Mouse (Mus musculus) intestine, embryonic 15.5 days (tissue): Measurements from ENCODE around the gene Prkca. TPM values are rescaled to one million over a fixed set of nuclear protein-coding genes. Genes with fewer than 3 reads are reported as not detected.

Experiments
- ATAC-seq: fragments of 200-750 bp; cut with Nextera tagmentation; 2 replicates; pipeline ENCODE4 v1.8.0; 2017; ENCODE audit warnings: moderate TSS enrichment, moderate library complexity
- H3K27ac ChIP-seq: fragments of 300-500 bp; sonication (generic); 2 replicates; pipeline ENCODE4 v1.5.1; 2015; ENCODE audit warnings: mild to moderate bottlenecking, inconsistent platforms
- H3K27me3 ChIP-seq: fragments of 300-500 bp; sonication (generic); replicated peaks from 2 replicates; pipeline ENCODE4 v1.6.1; 2015; ENCODE audit warnings: inconsistent platforms
- H3K36me3 ChIP-seq: fragments of 300-500 bp; sonication (generic); 2 replicates; pipeline ENCODE4 v1.6.1; 2015; ENCODE audit warnings: inconsistent platforms
- H3K4me1 ChIP-seq: fragments of 300-500 bp; sonication (generic); replicated peaks from 2 replicates; pipeline ENCODE4 v1.6.1; 2015; ENCODE audit warnings: inconsistent platforms
- H3K4me2 ChIP-seq: fragments of 300-500 bp; sonication (generic); replicated peaks from 2 replicates; pipeline ENCODE4 v1.6.1; 2015; ENCODE audit warnings: mild to moderate bottlenecking, inconsistent platforms
- H3K4me3 ChIP-seq: fragments of 300-500 bp; sonication (generic); replicated peaks from 2 replicates; pipeline ENCODE4 v1.5.1; 2015; ENCODE audit warnings: inconsistent platforms
- H3K9ac ChIP-seq: fragments of 300-500 bp; sonication (generic); 2 replicates; pipeline ENCODE4 v1.6.1; 2015; ENCODE audit warnings: inconsistent platforms
- H3K9me3 ChIP-seq: fragments of 300-500 bp; sonication (generic); 2 replicates; pipeline ENCODE4 v1.6.1; 2016; ENCODE audit warnings: inconsistent platforms
- WGBS: fragments of 180-500 bp; shearing (Covaris S2); methylation state at CpG from one replicate; pipeline ENCODE4 v1.1.7; 2015; 5-methylcytosine and 5-hydroxymethylcytosine counted together
- polyA plus RNA-seq: library from polyadenylated mRNA; unstranded; fragments of >200 nt; fragmentation: Nextera tagmentation; extraction: Ambion mirVana; gene quantifications from 2 replicates; pipeline ENCODE4 v1.2.1, GENCODE M21; 2015

Prkca gene
- polyA plus RNA-seq, 1 experiment from 2014 or later: 22.0 TPM

- Histone ChIP-seq H3K27me3 (no peaks in the 10 kb centered on the region), H3K27ac (no peak overlapping the region), H3K9ac (no peak overlapping the region), H3K4me1 (peaks cover 21% of the 10 kb centered on the region), H3K4me2 (no peak overlapping the region), H3K9me3 (no peaks in the 10 kb centered on the region), H3K4me3 (no peak overlapping the region), H3K36me3 (no peaks in the 10 kb centered on the region)
- WGBS: 94% methylated on average over 5 of the region's 5 CpGs
- no peak for ATAC-seq
Observed at GRCm38 (mm10) chr11:108308253-108308652, 35.5 kb downstream of the Prkca start.

GRCm38 (mm10) chr11:108307258-108307657 is 36.5 kb downstream of the Prkca start:
- H3K27ac ChIP-seq: peak overlapping the region; percentile 61; the same call in 1 of the 2 replicates
- peaks cover 22% of the 10 kb centered on the region for H3K4me1 ChIP-seq
- H3K4me2 ChIP-seq: peak overlapping the region; percentile 7; the same call in 1 of the 2 replicates
- no peaks in the 10 kb centered on the region for H3K9me3 ChIP-seq
- H3K4me3 ChIP-seq: no peak overlapping the region
- WGBS: 40% methylated on average over 7 of the region's 7 CpGs
- ATAC-seq: peak; percentile 42
- no peaks in the 10 kb centered on the region for H3K27me3 ChIP-seq
- H3K9ac ChIP-seq: no peak overlapping the region
- no peaks in the 10 kb centered on the region for H3K36me3 ChIP-seq

GRCm38 (mm10) chr11:108303787-108304186 is 39.9 kb downstream of the Prkca start:
- H3K36me3 ChIP-seq: no peaks in the 10 kb centered on the region
- ATAC-seq: no peak
- no peak overlapping the region for H3K27ac ChIP-seq
- WGBS: 85% methylated on average over 4 of the region's 4 CpGs
- no peak overlapping the region for H3K9ac ChIP-seq
- H3K4me2 ChIP-seq: no peak overlapping the region
- H3K4me3 ChIP-seq: no peak overlapping the region
- H3K27me3 ChIP-seq: no peaks in the 10 kb centered on the region
- peaks cover 16% of the 10 kb centered on the region; the same call in 1 of the 2 replicates for H3K4me1 ChIP-seq
- no peaks in the 10 kb centered on the region for H3K9me3 ChIP-seq

GRCm38 (mm10) chr11:108301796-108302490 is 41.8 kb downstream of the Prkca start:
- no peaks in the 10 kb centered on the region for H3K36me3 ChIP-seq
- H3K4me3 ChIP-seq: no peak overlapping the region
- no peaks in the 10 kb centered on the region for H3K9me3 ChIP-seq
- no peak overlapping the region for H3K9ac ChIP-seq
- 76% methylated on average over 10 of the region's 10 CpGs for WGBS
- no peak overlapping the region for H3K27ac ChIP-seq
- H3K27me3 ChIP-seq: no peaks in the 10 kb centered on the region
- no peak for ATAC-seq
- peaks cover 16% of the 10 kb centered on the region; the same call in 1 of the 2 replicates for H3K4me1 ChIP-seq
- H3K4me2 ChIP-seq: no peak overlapping the region

- no peaks in the 10 kb centered on the region for H3K27me3 ChIP-seq
- H3K4me2 ChIP-seq: no peak overlapping the region
- no peak overlapping the region for H3K4me3 ChIP-seq
- no peak for ATAC-seq
- H3K27ac ChIP-seq: no peak overlapping the region
- no peak overlapping the region for H3K9ac ChIP-seq
- H3K9me3 ChIP-seq: no peaks in the 10 kb centered on the region
- peaks cover 16% of the 10 kb centered on the region; the same call in 1 of the 2 replicates for H3K4me1 ChIP-seq
- no peaks in the 10 kb centered on the region for H3K36me3 ChIP-seq
- WGBS: 82% methylated on average over 6 of the region's 6 CpGs
Observed at GRCm38 (mm10) chr11:108301036-108301435, 42.7 kb downstream of the Prkca start.

- H3K9ac ChIP-seq: no peak overlapping the region
- ATAC-seq: no peak
- 93% methylated on average over 1 of the region's 1 CpGs for WGBS
- no peak overlapping the region for H3K4me2 ChIP-seq
- no peak overlapping the region for H3K4me3 ChIP-seq
- no peaks in the 10 kb centered on the region for H3K36me3 ChIP-seq
- H3K27ac ChIP-seq: no peak overlapping the region
- no peaks in the 10 kb centered on the region for H3K9me3 ChIP-seq
- H3K27me3 ChIP-seq: no peaks in the 10 kb centered on the region
- H3K4me1 ChIP-seq: peaks cover 14% of the 10 kb centered on the region; the same call in 1 of the 2 replicates
Observed at GRCm38 (mm10) chr11:108300443-108300842, 43.3 kb downstream of the Prkca start.

GRCm38 (mm10) chr11:108299913-108300312 is 43.8 kb downstream of the Prkca start:
- H3K4me2 ChIP-seq: no peak overlapping the region
- no peak overlapping the region for H3K9ac ChIP-seq
- no peaks in the 10 kb centered on the region for H3K9me3 ChIP-seq
- WGBS: 64% methylated on average over 10 of the region's 10 CpGs
- ATAC-seq: peak; percentile 55; the same call in 1 of the 2 replicates
- H3K36me3 ChIP-seq: no peaks in the 10 kb centered on the region
- no peaks in the 10 kb centered on the region for H3K27me3 ChIP-seq
- no peak overlapping the region for H3K27ac ChIP-seq
- H3K4me1 ChIP-seq: peaks cover 12% of the 10 kb centered on the region; the same call in 1 of the 2 replicates
- H3K4me3 ChIP-seq: no peak overlapping the region

GRCm38 (mm10) chr11:108297956-108298355 is 45.8 kb downstream of the Prkca start:
- 68% methylated on average over 8 of the region's 8 CpGs for WGBS
- Histone ChIP-seq H3K9me3 (no peaks in the 10 kb centered on the region), H3K36me3 (no peaks in the 10 kb centered on the region), H3K27me3 (no peaks in the 10 kb centered on the region), H3K4me3 (no peak overlapping the region), H3K4me1 (peaks cover 9% of the 10 kb centered on the region; the same call in 1 of the 2 replicates), H3K4me2 (no peak overlapping the region), H3K9ac (no peak overlapping the region), H3K27ac (no peak overlapping the region)
- ATAC-seq: no peak

- H3K4me1 ChIP-seq: peaks cover 6% of the 10 kb centered on the region; the same call in 1 of the 2 replicates
- no peaks in the 10 kb centered on the region for H3K9me3 ChIP-seq
- H3K27me3 ChIP-seq: no peaks in the 10 kb centered on the region
- H3K9ac ChIP-seq: no peak overlapping the region
- H3K4me2 ChIP-seq: no peak overlapping the region
- no peaks in the 10 kb centered on the region for H3K36me3 ChIP-seq
- H3K27ac ChIP-seq: no peak overlapping the region
- ATAC-seq: no peak
- H3K4me3 ChIP-seq: no peak overlapping the region
Observed at GRCm38 (mm10) chr11:108295373-108295772, 48.4 kb downstream of the Prkca start.

- Histone ChIP-seq H3K4me1 (no peaks in the 10 kb centered on the region), H3K9me3 (no peaks in the 10 kb centered on the region), H3K9ac (no peak overlapping the region), H3K4me3 (no peak overlapping the region), H3K36me3 (no peaks in the 10 kb centered on the region), H3K27ac (no peak overlapping the region), H3K27me3 (no peaks in the 10 kb centered on the region), H3K4me2 (no peak overlapping the region)
- 70% methylated on average over 12 of the region's 12 CpGs for WGBS
- ATAC-seq: 0 out of 2 replicates have a peak, but pooled peaks have one; percentile 25
Observed at GRCm38 (mm10) chr11:108294305-108294813, 49.4 kb downstream of the Prkca start.

- Histone ChIP-seq H3K36me3 (no peaks in the 10 kb centered on the region), H3K4me3 (no peak overlapping the region), H3K4me2 (no peak overlapping the region), H3K9ac (no peak overlapping the region), H3K9me3 (no peaks in the 10 kb centered on the region), H3K27ac (no peak overlapping the region), H3K4me1 (no peaks in the 10 kb centered on the region), H3K27me3 (no peaks in the 10 kb centered on the region)
- 74% methylated on average over 3 of the region's 3 CpGs for WGBS
- peak; percentile 61; the same call in 1 of the 2 replicates for ATAC-seq
Observed at GRCm38 (mm10) chr11:108293843-108294242, 49.9 kb downstream of the Prkca start.

- Histone ChIP-seq H3K27me3 (no peaks in the 10 kb centered on the region), H3K27ac (no peak overlapping the region), H3K4me3 (no peak overlapping the region), H3K9ac (no peak overlapping the region), H3K4me1 (no peaks in the 10 kb centered on the region), H3K4me2 (no peak overlapping the region), H3K36me3 (no peaks in the 10 kb centered on the region), H3K9me3 (no peaks in the 10 kb centered on the region)
- WGBS: 89% methylated on average over 5 of the region's 5 CpGs
- no peak for ATAC-seq
Observed at GRCm38 (mm10) chr11:108289192-108289591, 54.5 kb downstream of the Prkca start.

- Histone ChIP-seq H3K27me3 (no peaks in the 10 kb centered on the region), H3K4me1 (no peaks in the 10 kb centered on the region), H3K9me3 (no peaks in the 10 kb centered on the region), H3K9ac (no peak overlapping the region), H3K27ac (no peak overlapping the region), H3K4me2 (no peak overlapping the region), H3K4me3 (no peak overlapping the region), H3K36me3 (no peaks in the 10 kb centered on the region)
- 36% methylated on average over 2 of the region's 2 CpGs for WGBS
- no peak for ATAC-seq
Observed at GRCm38 (mm10) chr11:108287321-108287720, 56.4 kb downstream of the Prkca start.
